Mouse (Mus musculus) limb, embryonic 10.5 days (tissue): ENCODE measurements around the gene Cdkn1a. TPM values are rescaled to one million over a fixed set of nuclear protein-coding genes. Genes with fewer than 3 reads are reported as not detected.
"Not testable (repeated sequence)": the region's sequence is repeated elsewhere in the genome, so short reads cannot be mapped to it uniquely, and the experiment has no call there.

Source experiments
- DNase-seq: peaks from one replicate; pipeline ENCODE4 v3.0.0-alpha.2; 2017; ENCODE audit warnings: low spot score
- H3K27ac ChIP-seq: fragments of 300-500 bp; sonication (generic); 2 replicates; pipeline ENCODE4 v1.5.1; 2016; ENCODE audit warnings: mild to moderate bottlenecking
- H3K27me3 ChIP-seq: fragments of 300-500 bp; sonication (generic); 2 replicates; pipeline ENCODE4 v1.6.1; 2016; ENCODE audit warnings: low read depth, mild to moderate bottlenecking; ENCODE audit not compliant: poor library complexity, severe bottlenecking
- H3K36me3 ChIP-seq: fragments of 300-500 bp; sonication (generic); 2 replicates; pipeline ENCODE4 v1.6.1; 2016; ENCODE audit warnings: mild to moderate bottlenecking, moderate library complexity
- H3K4me1 ChIP-seq: fragments of 300-500 bp; sonication (generic); 2 replicates; pipeline ENCODE4 v1.6.1; 2016
- H3K4me3 ChIP-seq: fragments of 300-500 bp; sonication (generic); 2 replicates; pipeline ENCODE4 v1.5.1; 2016; ENCODE audit warnings: mild to moderate bottlenecking, moderate library complexity
- H3K9me3 ChIP-seq: fragments of 300-500 bp; sonication (generic); replicated peaks from 2 replicates; pipeline ENCODE4 v1.6.1; 2016; ENCODE audit warnings: mild to moderate bottlenecking
- WGBS: fragments of 180-500 bp; shearing (Covaris S2); methylation state at CpG from one replicate; pipeline ENCODE4 v1.1.7; 2016; 5-methylcytosine and 5-hydroxymethylcytosine counted together
- polyA plus RNA-seq: library from polyadenylated mRNA; unstranded; fragments of >200 nt; fragmentation: Nextera tagmentation; extraction: Ambion mirVana; gene quantifications from 2 replicates; pipeline ENCODE4 v1.2.1, GENCODE M21; 2016

The Cdkn1a gene
- polyA plus RNA-seq, result 22.2 and 28.8 TPM in 2 replicates

- WGBS, result 70% methylated on average over 3 of the region's 3 CpGs
- H3K27ac ChIP-seq, result no peak within 1 kb of the TSS
- no peak within 1 kb of the TSS for H3K4me3 ChIP-seq
- DNase-seq, result no peak
- peaks cover 27% of the 10 kb centered on the region for H3K4me1 ChIP-seq
- no peaks in the 10 kb centered on the region for H3K36me3 ChIP-seq
- no peaks in the 10 kb centered on the region for H3K9me3 ChIP-seq
- peaks cover 50% of the 10 kb centered on the region for H3K27me3 ChIP-seq
Measured at GRCm38 (mm10) chr17:29090776-29091175, at the start of gene Cdkn1a. Gene Cdkn1a, plus strand, starts transcription at chr17:29090976.

- not testable (repeated sequence) for DNase-seq, H3K9me3 ChIP-seq, H3K27me3 ChIP-seq, H3K4me1 ChIP-seq, H3K4me3 ChIP-seq, H3K27ac ChIP-seq
- 94% methylated on average over 3 of the region's 3 CpGs for WGBS
- peaks cover 97% of the 10 kb centered on the region for H3K36me3 ChIP-seq
Measured at GRCm38 (mm10) chr17:29041632-29042031, 49.1 kb upstream of the Cdkn1a start.

GRCm38 (mm10) chr17:29042569-29042968 lies 48.2 kb upstream of the Cdkn1a start:
- no peak overlapping the region for H3K27ac ChIP-seq
- no peaks in the 10 kb centered on the region for H3K9me3 ChIP-seq
- peaks cover 2% of the 10 kb centered on the region; the same call in 1 of the 2 replicates for H3K4me1 ChIP-seq
- no peak overlapping the region for H3K4me3 ChIP-seq
- H3K27me3 ChIP-seq, result no peaks in the 10 kb centered on the region
- H3K36me3 ChIP-seq, result peaks cover 97% of the 10 kb centered on the region
- no peak for DNase-seq

DNA sequence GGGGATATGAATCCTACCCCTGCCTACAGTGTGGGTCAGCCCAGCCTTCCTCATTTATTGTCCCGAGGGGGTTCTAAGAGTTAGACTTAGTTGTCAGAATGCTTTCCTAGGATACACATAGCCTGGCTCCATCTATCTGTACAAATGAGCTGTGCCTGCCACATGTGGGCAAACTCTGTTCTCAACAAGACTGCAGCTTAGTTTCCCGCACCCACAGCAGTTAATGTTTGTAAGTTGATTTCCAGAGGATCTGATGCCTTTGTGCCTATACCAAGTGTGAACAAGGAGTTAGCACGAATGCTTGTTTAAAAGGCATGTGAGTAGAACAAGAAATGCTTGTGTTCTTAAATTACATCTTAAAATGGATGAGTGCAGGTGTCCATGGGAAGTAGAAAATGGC lies 47.2 kb upstream of the Cdkn1a start:
- no peaks in the 10 kb centered on the region for H3K9me3 ChIP-seq
- no peak overlapping the region for H3K27ac ChIP-seq
- peaks cover 93% of the 10 kb centered on the region for H3K36me3 ChIP-seq
- H3K4me1 ChIP-seq, result no peaks in the 10 kb centered on the region
- H3K4me3 ChIP-seq, result no peak overlapping the region
- no peak for DNase-seq
- H3K27me3 ChIP-seq, result no peaks in the 10 kb centered on the region
- WGBS, result 86% methylated on average over 3 of the region's 3 CpGs

- H3K9me3 ChIP-seq, result no peaks in the 10 kb centered on the region
- no peaks in the 10 kb centered on the region for H3K27me3 ChIP-seq
- DNase-seq, result no peak
- peaks cover 86% of the 10 kb centered on the region for H3K36me3 ChIP-seq
- WGBS, result 90% methylated on average over 6 of the region's 6 CpGs
- H3K4me1 ChIP-seq, result no peaks in the 10 kb centered on the region
- no peak overlapping the region for H3K4me3 ChIP-seq
- no peak overlapping the region for H3K27ac ChIP-seq
Measured at GRCm38 (mm10) chr17:29044146-29044924, 46.4 kb upstream of the Cdkn1a start.

DNA sequence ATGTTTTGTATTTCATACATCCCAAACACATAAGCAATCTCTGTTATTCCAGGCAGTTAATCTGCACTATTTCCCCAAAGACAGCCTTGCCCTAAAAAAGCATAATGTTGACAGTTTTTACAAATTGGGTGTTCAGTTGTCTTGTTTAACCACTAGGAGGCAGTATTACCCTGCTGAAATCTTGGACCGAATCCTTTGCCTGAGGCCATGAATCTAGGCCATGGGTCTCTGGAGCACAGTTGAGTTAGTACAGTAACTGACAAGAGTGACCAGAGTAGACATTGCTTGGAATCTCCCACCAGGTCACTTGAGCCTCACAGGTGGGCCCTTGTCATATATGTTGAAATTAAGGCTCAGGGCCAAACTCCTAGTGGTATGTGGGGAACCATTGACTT lies 45.9 kb upstream of the Cdkn1a start:
- Histone ChIP-seq H3K27me3 (no peaks in the 10 kb centered on the region), H3K36me3 (peaks cover 80% of the 10 kb centered on the region), H3K4me3 (no peak overlapping the region), H3K4me1 (peaks cover under 1% of the 10 kb centered on the region; the same call in 1 of the 2 replicates), H3K9me3 (no peaks in the 10 kb centered on the region), H3K27ac (no peak overlapping the region)
- DNase-seq, result no peak
- 73% methylated on average over 1 of the region's 1 CpGs for WGBS

GRCm38 (mm10) chr17:29045741-29046530 lies 44.8 kb upstream of the Cdkn1a start:
- DNase-seq, result no peak
- no peaks in the 10 kb centered on the region for H3K27me3 ChIP-seq
- H3K9me3 ChIP-seq, result no peaks in the 10 kb centered on the region
- H3K4me3 ChIP-seq, result no peak overlapping the region
- H3K27ac ChIP-seq, result no peak overlapping the region
- peaks cover 11% of the 10 kb centered on the region for H3K4me1 ChIP-seq
- H3K36me3 ChIP-seq, result peaks cover 70% of the 10 kb centered on the region
- 78% methylated on average over 12 of the region's 12 CpGs for WGBS

DNA sequence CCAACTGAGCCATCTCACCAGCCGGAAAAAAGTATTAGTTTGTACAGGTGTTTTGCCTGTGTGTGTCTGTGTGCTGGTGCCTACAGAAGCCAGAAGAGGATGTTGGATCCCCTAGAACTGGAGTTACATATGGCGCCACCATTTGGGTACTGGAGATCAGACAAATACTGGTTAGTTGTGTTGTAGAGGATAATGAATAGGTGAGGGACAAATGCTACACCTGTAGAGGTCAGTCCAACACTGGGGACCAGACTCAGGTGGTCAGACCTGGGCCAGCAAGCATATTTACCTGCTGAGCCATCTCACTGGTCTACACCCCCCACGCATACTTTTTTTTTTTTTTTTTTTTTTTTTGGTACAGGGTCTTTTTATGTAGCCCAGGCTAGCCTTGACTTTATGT lies 43.9 kb upstream of the Cdkn1a start:
- Histone ChIP-seq H3K27me3 (no peaks in the 10 kb centered on the region), H3K36me3 (peaks cover 62% of the 10 kb centered on the region), H3K9me3 (no peaks in the 10 kb centered on the region), H3K4me3 (no peak overlapping the region), H3K27ac (no peak overlapping the region), H3K4me1 (peaks cover 15% of the 10 kb centered on the region)
- no peak for DNase-seq
- WGBS, result 96% methylated on average over 3 of the region's 3 CpGs

- Histone ChIP-seq H3K9me3 (no peaks in the 10 kb centered on the region), H3K4me1 (peaks cover 15% of the 10 kb centered on the region), H3K36me3 (peaks cover 52% of the 10 kb centered on the region), H3K27ac (no peak overlapping the region), H3K27me3 (no peaks in the 10 kb centered on the region), H3K4me3 (no peak overlapping the region)
- no peak for DNase-seq
- 74% methylated on average over 3 of the region's 3 CpGs for WGBS
Measured at GRCm38 (mm10) chr17:29047697-29048514, 42.9 kb upstream of the Cdkn1a start.

- WGBS, result 23% methylated on average over 13 of the region's 13 CpGs
- H3K27ac ChIP-seq, result no peak overlapping the region
Measured at GRCm38 (mm10) chr17:29048748-29049507, 41.8 kb upstream of the Cdkn1a start.

GRCm38 (mm10) chr17:29049508-29049889 lies 41.3 kb upstream of the Cdkn1a start:
- H3K4me1 ChIP-seq, result peaks cover 24% of the 10 kb centered on the region
- H3K9me3 ChIP-seq, result no peaks in the 10 kb centered on the region
- H3K4me3 ChIP-seq, result no peak overlapping the region
- H3K36me3 ChIP-seq, result peaks cover 41% of the 10 kb centered on the region
- H3K27me3 ChIP-seq, result no peaks in the 10 kb centered on the region
- H3K27ac ChIP-seq, result no peak overlapping the region
- no peak for DNase-seq
- WGBS, result 80% methylated on average over 5 of the region's 5 CpGs

More at GRCm38 (mm10) chr17:29048748-29049507, 41.8 kb upstream of the Cdkn1a start:
- no peaks in the 10 kb centered on the region for H3K9me3 ChIP-seq
- no peak overlapping the region for H3K4me3 ChIP-seq
- no peaks in the 10 kb centered on the region for H3K27me3 ChIP-seq
- peaks cover 18% of the 10 kb centered on the region for H3K4me1 ChIP-seq
- DNase-seq, result peak; percentile 88
- H3K36me3 ChIP-seq, result peaks cover 47% of the 10 kb centered on the region

GRCm38 (mm10) chr17:29049923-29050322 lies 40.9 kb upstream of the Cdkn1a start:
- Histone ChIP-seq H3K36me3 (peaks cover 37% of the 10 kb centered on the region), H3K27me3 (no peaks in the 10 kb centered on the region), H3K4me3 (no peak overlapping the region), H3K9me3 (no peaks in the 10 kb centered on the region), H3K4me1 (peaks cover 24% of the 10 kb centered on the region), H3K27ac (no peak overlapping the region)
- 81% methylated on average over 7 of the region's 7 CpGs for WGBS
- DNase-seq, result no peak
